In the genomic region with DNA sequence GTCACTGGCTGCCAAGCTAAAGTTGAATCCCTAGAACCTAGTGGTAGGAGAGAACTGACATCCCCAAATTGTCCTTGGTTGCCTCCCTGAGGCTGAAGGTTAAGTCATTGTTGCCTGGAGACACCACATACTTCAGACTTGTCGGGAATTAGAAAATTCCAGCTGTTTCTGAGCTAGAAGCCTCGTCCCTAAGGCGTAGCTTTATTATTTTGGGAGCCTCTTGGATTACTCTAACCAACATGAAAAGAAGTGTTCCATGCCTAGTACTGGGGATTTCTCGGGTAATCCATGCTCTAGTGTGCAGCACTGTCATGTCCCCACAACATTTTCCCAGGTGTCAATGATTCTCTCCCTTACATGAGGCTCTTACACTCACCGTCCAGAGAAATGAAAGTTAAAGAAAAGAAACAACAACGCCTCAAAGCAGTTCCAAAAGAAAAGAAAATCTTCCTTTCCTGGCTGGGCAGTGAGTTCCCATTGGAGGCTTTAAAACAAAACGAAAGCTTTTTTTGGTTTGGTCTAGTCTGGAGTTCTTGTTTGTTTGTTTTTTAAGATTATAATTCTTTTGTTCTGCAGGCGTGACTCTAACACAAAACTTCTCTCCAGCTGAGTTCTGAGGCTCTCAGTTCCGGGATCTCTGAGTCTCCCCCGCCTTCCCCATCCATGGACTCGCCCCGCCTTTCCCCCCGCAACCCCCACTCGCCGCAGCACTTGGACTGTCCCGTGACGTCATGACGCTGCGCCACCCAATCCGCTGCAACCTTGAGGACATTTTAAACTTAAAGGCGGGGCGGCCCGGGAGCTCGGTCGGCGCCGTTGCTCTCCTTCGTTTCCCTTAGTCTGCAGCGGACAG, we compare ENCODE assay signal across 8 mouse cellular contexts. TPM values are rescaled to one million over a fixed set of nuclear protein-coding genes. Genes with fewer than 3 reads are reported as not detected.
A peak's percentile ranks its signal among the peaks of the same experiment; 100 is the strongest.
DNase-seq lines count a peak whose midpoint lies in the region; ATAC-seq and TF ChIP-seq lines count a peak whose summit lies in the region.

A gene (plus strand): TSS at position 733 of the 853 bp plus-strand sequence.

- WGBS in kidney, embryonic 14.5 days = 4% methylated on average over 29 of the region's 29 CpGs
- 2% methylated on average over 29 of the region's 29 CpGs for WGBS in limb, embryonic 15.5 days

- H3K9ac ChIP-seq in kidney, embryonic 14.5 days (ENCODE audit: low read depth, low read length) = peak within 1 kb of the TSS; percentile 83
- H3K9ac ChIP-seq in limb, embryonic 15.5 days = peak within 1 kb of the TSS; percentile 50

- peaks cover 15% of the 10 kb centered on the region for H3K4me1 ChIP-seq in bone marrow macrophage, adult 2 months (ENCODE audit: control insufficient read depth, insufficient read depth, low read length)
- peaks cover 4% of the 10 kb centered on the region; the same call in 1 of the 2 replicates for H3K4me1 ChIP-seq in embryonic fibroblast, embryonic 13.5 days (ENCODE audit: control insufficient read depth, insufficient read depth, low read length)
- H3K4me1 ChIP-seq in kidney, embryonic 14.5 days (ENCODE audit: control insufficient read depth, insufficient read depth, low read length) = peaks cover 7% of the 10 kb centered on the region; the same call in 1 of the 2 replicates
- H3K4me1 ChIP-seq in limb, embryonic 15.5 days = peaks cover 16% of the 10 kb centered on the region

- H3K9me3 ChIP-seq in kidney, embryonic 14.5 days (ENCODE audit: control insufficient read depth, low read length) = no peaks in the 10 kb centered on the region
- no peaks in the 10 kb centered on the region for H3K9me3 ChIP-seq in limb, embryonic 15.5 days

- H3K4me3 ChIP-seq in bone marrow macrophage, adult 2 months (ENCODE audit: insufficient read depth, low read length) = peak within 1 kb of the TSS; percentile 99
- H3K4me3 ChIP-seq in embryonic fibroblast, embryonic 13.5 days (ENCODE audit: insufficient read depth, low read length) = peak within 1 kb of the TSS; percentile 91
- H3K4me3 ChIP-seq in kidney, embryonic 14.5 days (ENCODE audit: low read length) = peak within 1 kb of the TSS; percentile 97
- peak within 1 kb of the TSS; percentile 90 for H3K4me3 ChIP-seq in limb, embryonic 15.5 days

- peak within 1 kb of the TSS; percentile 69 for H3K4me2 ChIP-seq in kidney, embryonic 14.5 days (replicated peaks; ENCODE audit: low read depth, low read length)
- H3K4me2 ChIP-seq in limb, embryonic 15.5 days = peak within 1 kb of the TSS; percentile 81

- DNase-seq in A20 (ENCODE audit: low read depth, low spot score) = peak; percentile 96
- DNase-seq in heart, adult 9 months (ENCODE audit: low spot score in 2 of 2) = peak; percentile 76 to 84
- peak; percentile 55 to 85 for DNase-seq in monocyte, adult 2 months (ENCODE audit: low read depth in 1 of 2, low spot score in 2 of 2)
- peak; percentile 83 to 87 for DNase-seq in spleen, postnatal 36 days (ENCODE audit: low spot score in 2 of 2)

- peaks cover 16% of the 10 kb centered on the region for H3K36me3 ChIP-seq in kidney, embryonic 14.5 days (ENCODE audit: control insufficient read depth, insufficient read depth, low read length)
- H3K36me3 ChIP-seq in limb, embryonic 15.5 days = peaks cover 9% of the 10 kb centered on the region

- TF ChIP-seq POLR2A in bone marrow macrophage, adult 2 months (IDR thresholded peaks at IDR 0.05; ENCODE audit: borderline replicate concordance, low read depth, low read length) = no peak
- peak; percentile 34; the same call in 1 of the 2 replicates for TF ChIP-seq POLR2A in embryonic fibroblast, embryonic 13.5 days (IDR thresholded peaks at IDR 0.05; ENCODE audit: low read depth, low read length)

- peak within 1 kb of the TSS; percentile 35 for H3K27ac ChIP-seq in bone marrow macrophage, adult 2 months (ENCODE audit: insufficient read depth, low read depth, low read length)
- H3K27ac ChIP-seq in embryonic fibroblast, embryonic 13.5 days (ENCODE audit: insufficient read depth, low read length) = peak within 1 kb of the TSS; percentile 89
- peak within 1 kb of the TSS; percentile 78 for H3K27ac ChIP-seq in kidney, embryonic 14.5 days (ENCODE audit: low read depth, low read length)
- H3K27ac ChIP-seq in limb, embryonic 15.5 days = peak within 1 kb of the TSS; percentile 69

- TF ChIP-seq CTCF in bone marrow macrophage, adult 2 months (IDR thresholded peaks at IDR 0.05; ENCODE audit: low read depth, low read length) = no peak
- no peak for TF ChIP-seq CTCF in embryonic fibroblast, embryonic 13.5 days (IDR thresholded peaks at IDR 0.05; ENCODE audit: borderline replicate concordance, insufficient read depth, low read length)

- no peaks in the 10 kb centered on the region for H3K27me3 ChIP-seq in kidney, embryonic 14.5 days (ENCODE audit: control insufficient read depth, insufficient read depth, low read length)
- H3K27me3 ChIP-seq in limb, embryonic 15.5 days = no peaks in the 10 kb centered on the region

- ATAC-seq in kidney, embryonic 14.5 days (ENCODE audit: low FRiP score, low TSS enrichment) = peak; percentile 95
- peak; percentile 82 for ATAC-seq in limb, embryonic 15.5 days (ENCODE audit: insufficient number of reproducible peaks, low FRiP score, low TSS enrichment, low read depth)

RNA-seq across cellular contexts. Expression of the gene that starts here (rescaled TPM):
- polyA plus RNA-seq in bone marrow macrophage, adult 2 months (2012; ENCODE audit: insufficient read depth, insufficient read length, missing spikeins) = 17.9 and 18.7 TPM in 2 replicates
- 32.3 and 46.1 TPM in 2 replicates for polyA plus RNA-seq in embryonic fibroblast, embryonic 13.5 days (2011; ENCODE audit: insufficient read length, low read depth, missing spikeins)
- 46.7 and 49.3 TPM in 2 replicates for polyA plus RNA-seq in kidney, embryonic 14.5 days (2014; fragmentation: Nextera tagmentation; extraction: Ambion mirVana)
- polyA plus RNA-seq in limb, embryonic 15.5 days (2015; fragmentation: Nextera tagmentation; extraction: Ambion mirVana) = 19.9 and 21.7 TPM in 2 replicates

Comparison
In these comparisons a context has a peak if more than half of its experiments do, and no peak if none do; other contexts are left out.
1. Peak in every context shown above with its lines: DNase-seq, ATAC-seq, H3K4me3 ChIP-seq and H3K27ac ChIP-seq.
2. H3K27ac ChIP-seq: peak in every context shown above with its lines; median percentile 89 in embryonic fibroblast, embryonic 13.5 days; 78 in kidney, embryonic 14.5 days; 69 in limb, embryonic 15.5 days; 35 in bone marrow macrophage, adult 2 months.